Mouse (Mus musculus): ENCODE results near the gene Ccnd1.
"Not testable (repeated sequence)": the region's sequence is repeated elsewhere in the genome, so short reads cannot be mapped to it uniquely, and the experiment has no call there.

The Ccnd1 gene

DNA sequence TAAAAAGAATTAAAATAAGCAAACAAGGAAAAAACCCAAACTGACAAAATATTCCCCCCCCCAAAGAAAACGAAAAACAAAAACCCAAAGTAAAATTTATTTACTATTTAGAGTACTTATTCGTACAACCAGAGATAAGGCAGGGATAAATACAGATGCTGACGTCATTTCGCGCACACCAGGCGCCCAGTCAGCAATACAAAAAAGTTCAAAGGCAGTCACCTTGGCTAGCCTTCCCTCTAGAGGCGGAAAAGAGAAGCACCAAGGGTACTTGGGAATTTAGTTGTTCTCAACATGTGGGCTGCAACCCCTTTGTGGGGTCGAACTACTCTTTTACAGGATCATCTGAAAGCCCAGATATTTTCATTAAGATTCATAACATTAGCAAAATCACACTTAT, 31.9 kb downstream of the Ccnd1 start:
- no peak for DNase-seq (ENCODE audit: low read depth)

DNA sequence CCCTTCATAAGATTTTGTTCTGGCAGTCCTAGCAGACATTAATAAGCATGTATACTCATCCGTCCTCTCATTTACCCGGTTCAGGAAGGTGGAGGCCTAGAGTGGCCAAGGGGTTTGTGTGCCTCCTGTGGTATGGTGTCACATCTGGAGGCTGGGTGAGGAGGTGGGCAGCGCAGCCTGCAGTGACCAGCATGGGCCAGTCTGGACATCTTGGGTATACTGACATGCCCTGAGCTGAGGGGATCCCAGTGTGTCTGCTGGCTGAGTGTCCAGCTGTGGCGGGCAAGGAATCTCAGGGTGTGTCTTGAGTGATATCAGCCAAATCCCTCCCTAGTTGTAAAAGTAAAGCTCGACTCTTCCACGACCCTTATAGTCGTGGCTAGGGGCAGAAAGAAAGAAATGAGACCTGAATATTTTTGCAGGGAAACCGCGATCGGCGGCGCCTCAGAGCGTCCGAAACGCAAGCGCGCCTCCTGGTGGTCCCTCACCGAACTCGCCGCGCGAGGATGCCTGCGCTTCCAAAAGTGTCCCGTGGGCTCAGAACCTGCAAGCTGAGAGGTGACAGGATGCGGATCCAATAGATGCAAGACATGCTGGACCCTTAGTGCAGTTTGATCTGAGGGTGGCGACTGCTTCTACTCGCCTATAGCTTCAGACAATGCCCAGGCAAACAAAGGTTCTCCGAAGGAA, 32.9 kb downstream of the Ccnd1 start:
- peak; percentile 49 for DNase-seq (ENCODE audit: low read depth)

DNA sequence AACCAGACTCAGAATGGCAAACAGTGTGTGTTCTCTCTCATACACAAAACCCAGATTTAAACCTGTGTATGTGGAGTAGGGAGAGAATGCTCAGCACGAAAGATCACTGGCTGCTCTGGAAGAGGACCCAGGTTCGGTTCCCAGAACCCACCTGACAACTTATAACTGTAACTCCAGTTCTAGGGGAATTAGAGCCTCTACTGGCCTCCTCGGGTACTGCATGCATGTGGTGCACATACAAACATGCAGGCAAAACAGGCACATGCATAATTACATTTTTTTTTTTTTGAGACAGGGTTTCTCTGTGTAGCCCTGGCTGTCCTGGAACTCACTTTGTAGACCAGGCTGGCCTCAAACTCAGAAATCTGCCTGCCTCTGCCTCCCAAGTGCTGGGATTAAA, 34.2 kb downstream of the Ccnd1 start:
- DNase-seq (ENCODE audit: low read depth): not testable (repeated sequence)

DNA sequence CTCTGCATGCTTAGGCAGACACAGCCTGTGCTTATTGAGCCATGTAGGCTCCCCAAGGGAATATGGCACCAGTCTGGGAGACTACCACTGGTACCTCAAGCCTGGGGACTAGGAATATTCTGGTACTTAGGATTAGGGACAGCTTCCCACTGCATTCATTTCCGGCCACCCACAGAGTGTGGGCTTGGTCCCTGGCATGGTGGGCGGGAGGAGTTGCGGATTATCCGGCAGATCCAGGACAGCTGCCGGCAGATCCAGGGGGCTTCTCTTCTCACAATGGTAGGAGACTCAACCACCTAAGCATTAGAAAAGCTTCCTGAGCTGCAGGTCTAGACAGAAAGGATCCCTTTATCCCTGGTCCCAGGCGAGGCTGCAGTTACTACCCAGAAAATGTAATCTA, 41.2 kb downstream of the Ccnd1 start:
- DNase-seq (ENCODE audit: low read depth): no peak

DNA sequence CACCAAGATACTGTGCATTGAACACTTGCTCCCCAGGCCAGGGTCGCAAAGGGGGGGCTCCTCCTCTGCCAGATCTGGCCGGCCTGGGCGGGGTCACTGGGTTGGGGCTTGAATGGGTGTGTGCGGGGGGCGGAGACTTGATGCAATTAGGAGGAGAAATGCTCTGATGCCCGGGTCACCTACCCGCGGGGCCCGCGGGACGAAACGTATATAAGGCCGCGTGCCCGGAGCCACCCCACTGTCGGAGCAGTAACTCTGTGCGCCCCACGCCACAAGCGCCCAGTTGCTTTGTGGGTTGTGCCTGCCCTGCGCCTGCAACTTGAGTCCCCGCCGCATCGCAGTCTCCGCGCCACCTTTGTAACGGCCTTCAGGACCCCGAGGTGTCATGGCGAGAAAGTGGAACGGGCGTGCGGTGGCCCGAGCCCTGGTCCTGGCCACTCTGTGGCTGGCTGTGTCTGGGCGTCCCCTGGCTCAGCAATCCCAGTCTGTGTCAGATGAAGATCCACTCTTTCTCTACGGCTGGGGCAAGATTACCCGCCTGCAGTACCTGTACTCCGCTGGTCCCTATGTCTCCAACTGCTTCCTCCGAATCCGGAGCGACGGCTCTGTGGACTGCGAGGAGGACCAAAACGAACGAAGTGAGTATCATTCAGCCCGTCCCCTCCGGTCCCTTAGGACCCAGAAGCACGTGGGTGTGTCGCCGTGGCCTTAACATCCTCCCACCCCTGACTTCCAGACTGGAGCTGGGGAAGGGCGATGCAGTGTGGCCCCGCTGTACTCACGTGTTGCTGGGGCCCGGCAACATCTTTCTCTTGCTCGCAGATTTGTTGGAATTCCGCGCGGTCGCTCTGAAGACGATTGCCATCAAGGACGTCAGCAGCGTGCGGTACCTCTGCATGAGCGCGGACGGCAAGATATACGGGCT, 43.2 kb downstream of the Ccnd1 start, which contains the start of gene Fgf15:
Gene Fgf15, plus strand, starts transcription at position 238 of the 925 bp plus-strand sequence.
- DNase-seq (ENCODE audit: low read depth): no peak

DNA sequence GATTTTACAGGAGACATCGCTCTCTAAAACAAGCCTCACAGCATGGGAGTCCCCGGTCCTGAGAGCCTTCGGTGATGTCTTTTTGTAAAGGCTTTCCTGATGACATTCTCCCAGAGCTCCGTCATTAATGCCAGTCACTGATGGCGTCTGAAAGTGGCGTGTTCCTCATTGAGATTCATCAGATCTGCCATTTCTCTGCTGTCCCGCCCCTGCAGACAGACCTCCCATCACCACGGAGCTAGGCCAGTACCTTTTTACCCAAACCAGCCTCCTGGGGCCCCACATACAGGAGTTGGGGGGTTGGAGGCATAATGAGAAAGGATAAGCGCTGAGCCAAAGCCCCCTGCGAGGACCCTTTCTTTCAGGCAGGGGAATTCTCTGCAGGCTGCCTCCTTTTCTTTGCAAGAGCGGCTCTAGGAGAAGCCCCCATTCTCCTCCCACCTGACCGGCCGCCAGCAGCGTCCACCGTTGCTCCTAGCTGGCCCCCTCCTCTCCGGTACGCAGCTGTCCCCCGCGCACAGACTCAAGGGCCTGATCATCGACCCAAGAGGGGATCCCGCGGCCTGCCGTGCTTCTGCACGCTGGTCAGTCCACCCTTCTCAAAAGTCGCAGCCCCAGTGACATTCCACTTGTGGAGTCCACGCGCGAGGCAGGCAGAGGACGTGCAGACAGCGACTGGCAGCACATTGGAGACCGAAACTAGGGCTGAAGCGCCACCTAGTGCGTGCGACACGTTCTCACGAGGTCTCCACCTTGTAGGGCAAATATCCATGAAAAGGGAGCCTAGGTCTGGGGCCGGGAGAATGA, 44.2 kb downstream of the Ccnd1 start:
- DNase-seq (ENCODE audit: low read depth): peak; percentile 75

DNA sequence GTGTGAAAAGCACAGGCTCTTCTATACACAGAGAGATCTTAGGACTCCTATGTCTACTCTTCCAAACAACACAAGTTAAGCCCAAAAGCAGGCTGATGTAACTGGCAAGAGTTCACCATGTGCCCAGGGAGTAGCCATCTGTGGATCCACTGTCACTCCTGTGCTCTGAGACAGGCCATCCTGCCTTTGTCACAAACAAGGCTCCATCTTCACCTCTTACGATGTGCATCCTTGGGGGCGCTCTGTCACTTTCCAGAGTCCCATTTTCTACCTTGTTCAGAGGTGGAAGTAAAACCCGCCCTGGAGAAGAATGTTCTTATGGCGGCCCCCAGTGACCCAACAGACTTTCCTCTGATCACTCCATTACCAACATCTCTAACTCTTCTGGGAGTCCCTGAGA, 45.0 kb downstream of the Ccnd1 start:
- no peak for DNase-seq (ENCODE audit: low read depth)

DNA sequence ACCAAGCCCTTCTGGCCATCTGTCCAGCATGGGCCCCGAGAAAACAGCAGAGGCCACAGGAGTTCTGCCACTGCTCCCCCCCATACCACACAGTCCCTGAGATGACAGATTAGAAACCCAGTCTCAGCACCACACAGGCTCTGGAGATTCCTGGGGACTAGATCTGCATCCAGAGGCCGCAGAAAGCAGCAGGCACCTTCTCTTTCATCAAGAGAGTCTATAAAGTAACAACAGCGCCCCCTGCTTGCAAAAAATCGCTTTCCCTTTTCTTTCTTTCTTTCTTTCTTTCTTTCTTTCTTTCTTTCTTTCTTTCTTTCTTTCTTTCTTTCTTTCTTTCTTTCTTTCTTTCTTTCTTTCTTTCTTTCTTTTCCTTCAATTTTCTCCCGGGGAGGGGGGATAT, 45.5 kb downstream of the Ccnd1 start:
- DNase-seq (ENCODE audit: low read depth): peak; percentile 73

DNA sequence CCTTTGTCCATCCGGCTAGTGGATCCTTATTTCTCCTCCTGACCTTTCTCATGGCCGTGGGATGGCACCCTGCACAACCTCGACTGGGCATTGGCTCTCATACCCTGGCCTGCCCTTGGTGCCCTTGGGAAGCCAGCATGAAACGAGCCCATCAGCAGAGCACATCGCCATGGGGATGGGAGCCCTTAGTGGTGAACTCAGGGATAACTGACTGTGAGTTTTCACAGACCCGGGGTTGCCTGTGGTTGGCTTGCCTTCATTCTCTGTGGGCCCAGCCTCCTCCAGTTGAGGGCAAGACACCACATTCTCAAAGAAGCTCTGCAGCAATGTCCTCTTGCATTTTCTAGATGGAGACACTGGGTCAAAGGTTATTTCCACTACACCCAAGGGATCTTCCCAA, 47.4 kb downstream of the Ccnd1 start:
- DNase-seq (ENCODE audit: low read depth): no peak

DNA sequence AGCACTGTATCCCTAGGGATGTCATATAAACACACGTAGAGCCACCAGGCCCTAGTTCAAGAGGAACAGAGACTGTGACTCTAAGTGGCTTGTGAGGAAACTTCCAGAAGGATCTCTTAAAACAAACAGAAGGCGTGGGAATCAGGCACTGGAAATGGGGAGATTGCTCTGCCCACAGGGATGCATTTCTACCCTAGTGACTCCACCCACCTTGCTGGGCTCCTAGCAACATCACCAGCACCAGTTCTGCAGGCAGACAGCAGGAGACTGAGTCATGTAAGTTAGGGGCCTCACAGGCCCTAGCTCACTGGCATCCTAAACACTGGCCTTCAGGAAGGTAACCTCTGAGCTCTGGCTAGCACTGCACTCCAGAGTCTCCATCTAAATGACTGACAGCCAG, 47.9 kb downstream of the Ccnd1 start:
- no peak for DNase-seq (ENCODE audit: low read depth)

DNA sequence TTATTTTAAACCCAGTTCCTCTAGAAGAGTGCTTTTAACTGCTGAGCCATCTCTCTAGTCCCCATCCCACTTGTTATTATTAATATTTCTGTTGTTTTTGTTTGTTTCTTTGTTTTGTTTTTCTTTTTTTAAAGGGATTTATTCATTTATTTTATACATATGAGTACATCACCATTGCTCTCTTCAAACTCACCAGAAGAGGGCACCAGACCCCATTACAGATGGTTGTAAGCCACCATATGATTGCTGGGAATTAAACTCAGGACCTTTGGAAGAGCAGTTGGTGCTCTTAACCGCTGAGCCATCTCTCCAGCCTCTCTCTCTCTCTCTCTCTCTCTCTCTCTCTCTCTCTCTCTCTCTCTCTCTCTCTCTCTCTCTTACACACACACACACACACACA, 49.1 kb downstream of the Ccnd1 start:
- DNase-seq (ENCODE audit: low read depth): not testable (repeated sequence)

DNA sequence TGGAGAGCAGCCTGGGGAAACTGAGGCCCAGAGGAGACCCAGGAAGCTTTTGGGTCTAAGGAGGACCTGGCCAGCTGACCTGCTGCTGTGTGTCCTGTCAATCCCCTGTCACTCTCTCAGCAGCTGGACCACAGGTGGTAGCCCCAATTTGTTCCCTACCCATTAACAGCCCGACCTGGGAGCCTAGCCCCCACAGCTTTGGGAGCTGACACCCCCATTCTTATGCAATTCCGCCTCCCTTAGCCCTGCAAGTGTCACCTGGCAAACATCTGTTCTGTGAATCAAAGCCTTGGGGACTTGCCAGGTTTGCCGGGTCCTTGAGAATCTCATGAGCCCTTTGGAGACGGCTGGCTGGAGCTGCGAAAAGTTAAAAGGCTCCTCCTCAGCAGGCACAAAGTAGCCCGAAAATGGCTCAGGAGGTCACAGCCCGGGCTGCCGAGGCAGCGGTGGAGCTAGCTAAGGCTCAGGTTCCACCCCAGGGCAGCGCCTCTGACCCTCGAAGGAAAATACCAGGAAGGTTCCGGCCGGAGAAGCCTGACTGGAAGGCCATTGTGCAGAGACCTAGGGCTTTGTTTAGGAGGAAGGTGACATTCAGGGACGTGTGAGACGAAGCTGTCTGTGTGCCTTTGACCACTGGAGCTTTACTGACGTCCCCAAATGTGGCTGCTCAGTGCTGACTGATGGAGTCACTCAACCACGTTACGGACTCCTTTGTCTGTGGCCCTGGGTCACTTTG, 51.0 kb downstream of the Ccnd1 start:
- no peak for DNase-seq (ENCODE audit: low read depth)

DNA sequence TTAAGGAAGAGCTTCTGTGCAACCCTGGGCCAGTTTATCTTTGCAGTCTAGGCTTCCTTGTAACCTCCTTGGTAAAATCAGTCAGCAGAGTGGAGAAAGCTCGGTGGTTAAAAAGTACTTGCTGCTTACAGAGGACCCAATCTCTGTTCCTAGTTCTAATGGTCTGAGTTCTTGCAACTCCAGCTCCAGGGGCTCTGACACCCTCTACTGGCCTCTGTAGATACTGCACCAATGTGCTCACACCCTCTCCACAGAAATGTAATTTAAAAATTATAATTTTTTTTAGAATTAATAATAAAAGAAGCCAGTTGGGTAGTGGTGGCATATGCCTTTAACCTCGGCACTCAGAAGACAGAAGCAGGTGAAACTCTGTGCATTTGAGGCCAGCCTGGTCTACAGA, 52.1 kb downstream of the Ccnd1 start:
- DNase-seq (ENCODE audit: low read depth): no peak

DNA sequence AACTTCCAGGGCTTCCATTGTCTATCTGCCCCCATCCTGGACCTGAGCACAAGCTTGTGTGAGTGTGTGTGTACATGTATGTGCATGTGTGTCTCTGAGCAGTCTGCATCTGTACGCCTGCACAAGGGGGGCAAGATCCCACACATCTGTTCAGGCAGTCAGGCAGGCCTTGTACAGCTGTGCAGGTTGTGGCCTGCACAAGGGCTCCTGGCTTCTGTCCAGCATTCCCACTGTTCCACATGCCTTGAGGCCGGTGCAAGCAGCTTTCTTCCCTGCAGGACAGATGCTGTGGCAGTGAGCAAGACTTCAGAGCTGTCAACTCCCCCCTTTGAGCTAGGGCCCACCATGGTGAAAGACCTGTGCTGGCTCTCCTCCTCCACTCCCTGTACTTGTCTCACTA, 56.6 kb downstream of the Ccnd1 start:
- DNase-seq (ENCODE audit: low read depth): peak; percentile 57
